18 mouse cellular contexts compared by ENCODE assay signal in the genomic region with DNA sequence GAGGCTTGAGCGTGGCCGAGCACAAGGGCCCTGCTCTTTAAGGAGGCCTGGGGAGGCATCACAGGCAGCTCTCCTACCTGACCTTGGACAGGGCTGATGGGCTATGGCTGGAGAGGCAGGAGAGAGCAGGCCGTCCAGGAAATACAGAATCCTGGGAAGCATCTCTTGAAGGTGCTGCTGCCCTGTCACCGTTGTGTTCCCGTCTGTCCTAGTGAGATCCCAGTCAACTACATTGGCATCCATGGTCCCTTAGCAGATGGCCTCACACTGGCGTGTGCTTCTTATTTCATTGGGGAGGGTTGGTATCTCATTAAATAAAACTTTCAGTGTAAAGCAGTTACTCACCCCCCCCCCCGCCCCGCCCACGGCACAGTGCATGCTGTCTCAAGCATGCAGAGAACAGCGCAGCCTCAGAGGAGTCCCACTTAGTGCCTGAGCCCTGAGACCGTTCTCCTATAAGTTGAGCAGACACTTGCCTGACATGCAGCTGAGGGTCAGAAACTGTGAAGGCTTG. TPM values are rescaled to one million over a fixed set of nuclear protein-coding genes. Genes with fewer than 3 reads are reported as not detected.
DNase-seq lines count a peak whose midpoint lies in the region; ATAC-seq and TF ChIP-seq lines count a peak whose summit lies in the region.
"Had no signal": no experiment of that assay in that cellular context is flagged by ENCODE, and none has a peak within 500 bp of the region (broad histone marks: within the 10 kb centered on the region; RNA-seq: fewer than 3 reads in every experiment).

No protein-coding gene starts in this region.

- H3K36me3 ChIP-seq in forebrain, postnatal 0 days (ENCODE audit: insufficient read depth) = no peaks in the 10 kb centered on the region
- no peaks in the 10 kb centered on the region for H3K36me3 ChIP-seq in forebrain, embryonic 12.5 days (replicated peaks)
- H3K36me3 ChIP-seq in heart, adult 2 months (ENCODE audit: control insufficient read depth, insufficient read depth, low read length) = peaks cover 3% of the 10 kb centered on the region
- H3K36me3 ChIP-seq in heart, embryonic 11.5 days (ENCODE audit: control insufficient read depth, insufficient read depth, low read length) = no peaks in the 10 kb centered on the region
- no peaks in the 10 kb centered on the region for H3K36me3 ChIP-seq in hindbrain, embryonic 11.5 days (ENCODE audit: control insufficient read depth, insufficient read depth, low read length)
- H3K36me3 ChIP-seq: embryonic facial prominence, embryonic 13.5 days; heart, embryonic 10.5 days; heart, embryonic 15.5 days; hindbrain, embryonic 10.5 days; hindbrain, embryonic 15.5 days had no signal

- H3K4me3 ChIP-seq in forebrain, postnatal 0 days (ENCODE audit: low read depth, low read length) = no peak overlapping the region
- no peak overlapping the region for H3K4me3 ChIP-seq in forebrain, embryonic 12.5 days (replicated peaks)
- H3K4me3 ChIP-seq in heart, adult 2 months = no peak overlapping the region
- H3K4me3 ChIP-seq in heart, embryonic 11.5 days (ENCODE audit: low read depth, low read length) = no peak overlapping the region
- no peak overlapping the region for H3K4me3 ChIP-seq in hindbrain, embryonic 11.5 days (ENCODE audit: low read depth, low read length)
- H3K4me3 ChIP-seq: embryonic facial prominence, embryonic 13.5 days; forebrain, embryonic 13.5 days; heart, embryonic 10.5 days; heart, embryonic 15.5 days; hindbrain, embryonic 10.5 days; hindbrain, embryonic 15.5 days had no signal

- H3K9me3 ChIP-seq in forebrain, postnatal 0 days (ENCODE audit: low read length) = no peaks in the 10 kb centered on the region
- H3K9me3 ChIP-seq in forebrain, embryonic 12.5 days = no peaks in the 10 kb centered on the region
- H3K9me3 ChIP-seq in heart, embryonic 11.5 days (replicated peaks; ENCODE audit: control insufficient read depth, low read length) = no peaks in the 10 kb centered on the region
- no peaks in the 10 kb centered on the region for H3K9me3 ChIP-seq in hindbrain, embryonic 11.5 days (ENCODE audit: control insufficient read depth, low read length)
- H3K9me3 ChIP-seq: embryonic facial prominence, embryonic 13.5 days; forebrain, embryonic 13.5 days; heart, embryonic 10.5 days; heart, embryonic 15.5 days; hindbrain, embryonic 10.5 days; hindbrain, embryonic 15.5 days had no signal

- ATAC-seq in forebrain, postnatal 0 days = peak; percentile 43; the same call in 1 of the 2 replicates
- no peak for ATAC-seq in forebrain, embryonic 12.5 days (ENCODE audit: low FRiP score)
- ATAC-seq in heart, embryonic 11.5 days (replicated peaks; ENCODE audit: insufficient number of reproducible peaks, low FRiP score, low TSS enrichment) = no peak
- ATAC-seq in hindbrain, embryonic 11.5 days (ENCODE audit: low FRiP score) = no peak
- ATAC-seq: forebrain, embryonic 13.5 days; intestine, embryonic 16.5 days had no signal

- DNase-seq in forebrain, postnatal 0 days = no peak
- no peak for DNase-seq in heart, adult 2 months
- peak; percentile 44 for DNase-seq in right cerebral cortex, adult 18-20 months
- DNase-seq in right cerebral cortex, postnatal 4 days = no peak
- DNase-seq in hindbrain, embryonic 11.5 days (ENCODE audit: low spot score) = no peak
- DNase-seq in kidney, adult 9 months = no peak
- DNase-seq: adrenal gland, postnatal 10 days; cerebellum, adult 8-10 months; gastrocnemius, postnatal 14 days had no signal

- peaks cover 2% of the 10 kb centered on the region; the same call in 1 of the 2 replicates for H3K79me2 ChIP-seq in heart, adult 2 months (replicated peaks; ENCODE audit: control insufficient read depth, insufficient read depth, low read length)

- TF ChIP-seq POLR2A in heart, adult 2 months (IDR thresholded peaks at IDR 0.05; ENCODE audit: insufficient read depth, low read depth, low read length) = no peak

- TF ChIP-seq CTCF in forebrain, postnatal 0 days (IDR thresholded peaks at IDR 0.05; ENCODE audit: low read depth) = no peak
- TF ChIP-seq CTCF in heart, adult 2 months (IDR thresholded peaks at IDR 0.05) = no peak

- no peak overlapping the region for H3K4me2 ChIP-seq in forebrain, postnatal 0 days (ENCODE audit: low read depth)
- no peak overlapping the region for H3K4me2 ChIP-seq in forebrain, embryonic 12.5 days
- H3K4me2 ChIP-seq in heart, embryonic 11.5 days = no peak overlapping the region
- H3K4me2 ChIP-seq in hindbrain, embryonic 11.5 days (replicated peaks; ENCODE audit: low read depth, low read length) = no peak overlapping the region
- H3K4me2 ChIP-seq: embryonic facial prominence, embryonic 13.5 days; forebrain, embryonic 13.5 days; heart, embryonic 15.5 days; hindbrain, embryonic 15.5 days had no signal

- H3K9ac ChIP-seq in forebrain, postnatal 0 days = no peak overlapping the region
- no peak overlapping the region for H3K9ac ChIP-seq in forebrain, embryonic 12.5 days
- no peak overlapping the region for H3K9ac ChIP-seq in heart, adult 2 months (ENCODE audit: low read depth, low read length)
- H3K9ac ChIP-seq in heart, embryonic 11.5 days (ENCODE audit: low read depth, low read length) = no peak overlapping the region
- H3K9ac ChIP-seq in hindbrain, embryonic 11.5 days (ENCODE audit: low read depth, low read length) = no peak overlapping the region
- H3K9ac ChIP-seq: embryonic facial prominence, embryonic 13.5 days; forebrain, embryonic 13.5 days; heart, embryonic 15.5 days; hindbrain, embryonic 15.5 days had no signal

- no peak overlapping the region for H3K27ac ChIP-seq in forebrain, postnatal 0 days (ENCODE audit: low read depth, low read length)
- no peak overlapping the region for H3K27ac ChIP-seq in forebrain, embryonic 12.5 days
- H3K27ac ChIP-seq in heart, adult 2 months = peak overlapping the region; percentile 89
- H3K27ac ChIP-seq in heart, embryonic 11.5 days (ENCODE audit: low read depth, low read length) = no peak overlapping the region
- no peak overlapping the region for H3K27ac ChIP-seq in hindbrain, embryonic 11.5 days (ENCODE audit: low read depth, low read length)
- H3K27ac ChIP-seq: embryonic facial prominence, embryonic 13.5 days; forebrain, embryonic 13.5 days; heart, embryonic 10.5 days; heart, embryonic 15.5 days; hindbrain, embryonic 15.5 days had no signal

- no peaks in the 10 kb centered on the region for H3K27me3 ChIP-seq in forebrain, postnatal 0 days (ENCODE audit: insufficient read depth, low read length)
- H3K27me3 ChIP-seq in forebrain, embryonic 12.5 days = no peaks in the 10 kb centered on the region
- no peaks in the 10 kb centered on the region for H3K27me3 ChIP-seq in heart, adult 2 months (ENCODE audit: control insufficient read depth, insufficient read depth, low read length)
- no peaks in the 10 kb centered on the region for H3K27me3 ChIP-seq in heart, embryonic 11.5 days (ENCODE audit: control insufficient read depth, insufficient read depth, low read length)
- no peaks in the 10 kb centered on the region for H3K27me3 ChIP-seq in hindbrain, embryonic 11.5 days (ENCODE audit: control insufficient read depth, insufficient read depth, low read length)
- H3K27me3 ChIP-seq: embryonic facial prominence, embryonic 13.5 days; forebrain, embryonic 13.5 days; heart, embryonic 15.5 days; hindbrain, embryonic 15.5 days had no signal

- H3K4me1 ChIP-seq in forebrain, postnatal 0 days (ENCODE audit: insufficient read depth) = no peaks in the 10 kb centered on the region
- peaks cover 7% of the 10 kb centered on the region; the same call in 1 of the 2 replicates for H3K4me1 ChIP-seq in forebrain, embryonic 12.5 days
- H3K4me1 ChIP-seq in heart, adult 2 months (ENCODE audit: control insufficient read depth, insufficient read depth, low read length) = peaks cover 49% of the 10 kb centered on the region
- H3K4me1 ChIP-seq in heart, embryonic 11.5 days (ENCODE audit: control insufficient read depth, insufficient read depth, low read length) = peaks cover 29% of the 10 kb centered on the region
- H3K4me1 ChIP-seq in hindbrain, embryonic 11.5 days (replicated peaks; ENCODE audit: control insufficient read depth, insufficient read depth, low read length) = no peaks in the 10 kb centered on the region
- H3K4me1 ChIP-seq: hindbrain, embryonic 15.5 days had no signal

- intact Hi-C loops in heart, adult 2 months (cut with DNase I) = loop anchor here (2.0 kb wide), 1 partner anchor 26 kb away; no protein-coding TSS in a partner anchor

- 69% methylated on average over 11 of the region's 11 CpGs for WGBS in forebrain, postnatal 0 days
- 87% methylated on average over 11 of the region's 11 CpGs for WGBS in forebrain, embryonic 12.5 days
- 88% methylated on average over 11 of the region's 11 CpGs for WGBS in heart, adult 2 months
- 79% methylated on average over 11 of the region's 11 CpGs for WGBS in heart, embryonic 11.5 days (ENCODE audit: insufficient replicate concordance)
- WGBS in hindbrain, embryonic 11.5 days = 92% methylated on average over 11 of the region's 11 CpGs

- no peak for TF ChIP-seq EP300 in heart, adult 2 months (IDR thresholded peaks at IDR 0.05; ENCODE audit: insufficient read depth, low read depth, low read length)

RNA-seq across cellular contexts. Expression of gene Taf11, which starts 56.9 kb away (rescaled TPM):
- total RNA-seq in forebrain, postnatal 0 days (2014; rRNA removed) = 22.9 and 23.9 TPM in 2 replicates
- 53.1 and 60.6 TPM in 2 replicates for polyA plus RNA-seq in forebrain, postnatal 0 days (2015; fragmentation: Nextera tagmentation; extraction: Ambion mirVana)
- polyA plus RNA-seq in forebrain, embryonic 12.5 days (2016; fragmentation: Nextera tagmentation; extraction: Ambion mirVana) = 100 and 101 TPM in 2 replicates
- 10 to 100 TPM; 21.5 to 21.6 TPM for total RNA-seq in heart, adult 2 months (2021)
- polyA plus RNA-seq in heart, adult 2 months (2012; rRNA removed) = 12.5 and 13.2 TPM in 2 replicates
- 50.4 and 53.0 TPM in 2 replicates for polyA plus RNA-seq in heart, embryonic 11.5 days (2014; fragmentation: Nextera tagmentation; extraction: Ambion mirVana)
- polyA plus RNA-seq in hindbrain, embryonic 11.5 days (2014; fragmentation: Nextera tagmentation; extraction: Ambion mirVana) = 89.5 and 93.9 TPM in 2 replicates

RNA-seq across cellular contexts. Expression of gene Anks1, which starts 57.5 kb away (rescaled TPM):
- 45.0 and 67.4 TPM in 2 replicates for total RNA-seq in forebrain, postnatal 0 days (2014; rRNA removed)
- 16.8 and 21.1 TPM in 2 replicates for polyA plus RNA-seq in forebrain, postnatal 0 days (2015; fragmentation: Nextera tagmentation; extraction: Ambion mirVana)
- polyA plus RNA-seq in forebrain, embryonic 12.5 days (2016; fragmentation: Nextera tagmentation; extraction: Ambion mirVana) = 61.0 and 84.9 TPM in 2 replicates
- total RNA-seq in heart, adult 2 months (2021) = 10 to 100 TPM; 51.6 to 76.4 TPM
- 64.4 and 90.1 TPM in 2 replicates for polyA plus RNA-seq in heart, adult 2 months (2012; rRNA removed)
- 5.5 and 6.9 TPM in 2 replicates for polyA plus RNA-seq in heart, embryonic 11.5 days (2014; fragmentation: Nextera tagmentation; extraction: Ambion mirVana)
- 35.5 and 43.6 TPM in 2 replicates for polyA plus RNA-seq in hindbrain, embryonic 11.5 days (2014; fragmentation: Nextera tagmentation; extraction: Ambion mirVana)
